In the genomic region with DNA sequence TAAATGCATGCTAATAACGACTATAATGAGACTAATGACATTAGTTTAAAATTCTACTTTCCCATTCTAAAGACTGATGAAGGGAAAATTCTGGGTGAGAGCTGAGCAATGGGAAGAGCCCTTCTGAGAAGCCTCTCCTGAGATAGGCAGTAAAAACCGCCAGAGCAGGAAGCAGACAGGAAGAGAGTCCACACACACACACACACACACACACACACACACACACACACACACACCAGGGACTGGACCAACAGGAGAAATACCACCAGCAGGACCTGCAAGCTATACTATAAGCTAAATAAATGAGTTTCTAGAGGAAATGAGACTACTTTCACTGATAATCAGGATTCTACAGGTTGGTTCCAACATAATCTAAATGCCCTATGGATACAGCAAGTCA, we compare ENCODE assay signal across 21 mouse cellular contexts. TPM values are rescaled to one million over a fixed set of nuclear protein-coding genes. Genes with fewer than 3 reads are reported as not detected.
DNase-seq lines count a peak whose midpoint lies in the region; TF ChIP-seq lines count a peak whose summit lies in the region.
"Had no signal": no experiment of that assay in that cellular context is flagged by ENCODE, and none has a peak within 500 bp of the region (broad histone marks: within the 10 kb centered on the region; RNA-seq: fewer than 3 reads in every experiment).

No protein-coding gene starts in this region.

- DNase-seq in kidney, adult 2 months, result peak; percentile 12
- no peak for DNase-seq in kidney, postnatal 14 days
- DNase-seq in kidney, postnatal 25 days, result peak; percentile 19 to 40
- no peak for DNase-seq in kidney, adult 11 months
- DNase-seq in 416B (ENCODE audit: low read depth), result peak; percentile 64
- DNase-seq in layer of hippocampus, adult 11-12 months (ENCODE audit: low spot score), result no peak
- DNase-seq: adrenal gland, adult 8-10 months; adrenal gland, postnatal 14 days; adrenal gland, postnatal 36 days; B cell, adult 2 months; cerebellum, adult 11-12 months; cerebellum, adult 2 months; cerebellum, adult 9-10 months; cerebellum, postnatal 10 days; cerebellum, postnatal 25 days had no signal

- no peak for TF ChIP-seq CTCF in kidney, adult 2 months (conservative IDR thresholded peaks at IDR 0.05; ENCODE audit: insufficient read depth, insufficient read length, low read depth, low read length)

- no peaks in the 10 kb centered on the region for H3K4me1 ChIP-seq in kidney, adult 2 months (ENCODE audit: control insufficient read depth, insufficient read depth, low read length)
- H3K4me1 ChIP-seq: embryonic facial prominence, embryonic 10.5 days; embryonic facial prominence, embryonic 12.5 days had no signal

- no peaks in the 10 kb centered on the region for H3K27me3 ChIP-seq in kidney, adult 2 months (replicated peaks; ENCODE audit: control insufficient read depth, insufficient read depth, low read length)
- H3K27me3 ChIP-seq: CH12.LX; embryonic facial prominence, embryonic 12.5 days; forebrain, embryonic 13.5 days; forebrain, embryonic 15.5 days; Patski had no signal

- TF ChIP-seq POLR2A in kidney, adult 2 months (IDR thresholded peaks at IDR 0.05; ENCODE audit: low read depth, low read length), result no peak

- 49% methylated on average over 2 of the region's 2 CpGs for WGBS in kidney, adult 2 months

- no peak overlapping the region for H3K4me3 ChIP-seq in kidney, adult 2 months (ENCODE audit: insufficient read depth, low read depth, low read length)
- H3K4me3 ChIP-seq: embryonic facial prominence, embryonic 10.5 days; embryonic facial prominence, embryonic 12.5 days; forebrain, embryonic 13.5 days; forebrain, embryonic 15.5 days had no signal

- H3K36me3 ChIP-seq in kidney, adult 2 months (ENCODE audit: control insufficient read depth, insufficient read depth, low read length), result no peaks in the 10 kb centered on the region
- H3K36me3 ChIP-seq: embryonic facial prominence, embryonic 12.5 days; forebrain, embryonic 15.5 days had no signal

- no peak overlapping the region for H3K27ac ChIP-seq in kidney, adult 2 months (ENCODE audit: insufficient read depth, low read depth, low read length)
- H3K27ac ChIP-seq: embryonic facial prominence, embryonic 10.5 days; embryonic facial prominence, embryonic 12.5 days; forebrain, embryonic 13.5 days; forebrain, embryonic 15.5 days had no signal

RNA-seq across cellular contexts. Expression of a gene that starts 27.5 kb away (rescaled TPM):
- polyA plus RNA-seq in kidney, adult 2 months (2012; rRNA removed), result 12.5 and 14.4 TPM in 2 replicates

RNA-seq across cellular contexts. Expression of a gene that starts 27.7 kb away (rescaled TPM):
- 1.3 and 1.4 TPM in 2 replicates for polyA plus RNA-seq in kidney, adult 2 months (2012; rRNA removed)

Comparison
In these comparisons a context has a peak if more than half of its experiments do, and no peak if none do; other contexts are left out.
1. DNase-seq: peak in kidney, adult 2 months (single experiment), kidney, postnatal 25 days (2 of 2) and 416B (single experiment); none in kidney, postnatal 14 days (single experiment), kidney, adult 11 months (single experiment) and layer of hippocampus, adult 11-12 months (single experiment).